Mouse (Mus musculus) layer of hippocampus, adult 11-12 months (tissue): Measurements from ENCODE around the gene Nfic.

ENCODE experiments used
- DNase-seq: peaks from one replicate; pipeline ENCODE4 v3.0.0; 2022; ENCODE audit warnings: low spot score

Gene Nfic

DNA sequence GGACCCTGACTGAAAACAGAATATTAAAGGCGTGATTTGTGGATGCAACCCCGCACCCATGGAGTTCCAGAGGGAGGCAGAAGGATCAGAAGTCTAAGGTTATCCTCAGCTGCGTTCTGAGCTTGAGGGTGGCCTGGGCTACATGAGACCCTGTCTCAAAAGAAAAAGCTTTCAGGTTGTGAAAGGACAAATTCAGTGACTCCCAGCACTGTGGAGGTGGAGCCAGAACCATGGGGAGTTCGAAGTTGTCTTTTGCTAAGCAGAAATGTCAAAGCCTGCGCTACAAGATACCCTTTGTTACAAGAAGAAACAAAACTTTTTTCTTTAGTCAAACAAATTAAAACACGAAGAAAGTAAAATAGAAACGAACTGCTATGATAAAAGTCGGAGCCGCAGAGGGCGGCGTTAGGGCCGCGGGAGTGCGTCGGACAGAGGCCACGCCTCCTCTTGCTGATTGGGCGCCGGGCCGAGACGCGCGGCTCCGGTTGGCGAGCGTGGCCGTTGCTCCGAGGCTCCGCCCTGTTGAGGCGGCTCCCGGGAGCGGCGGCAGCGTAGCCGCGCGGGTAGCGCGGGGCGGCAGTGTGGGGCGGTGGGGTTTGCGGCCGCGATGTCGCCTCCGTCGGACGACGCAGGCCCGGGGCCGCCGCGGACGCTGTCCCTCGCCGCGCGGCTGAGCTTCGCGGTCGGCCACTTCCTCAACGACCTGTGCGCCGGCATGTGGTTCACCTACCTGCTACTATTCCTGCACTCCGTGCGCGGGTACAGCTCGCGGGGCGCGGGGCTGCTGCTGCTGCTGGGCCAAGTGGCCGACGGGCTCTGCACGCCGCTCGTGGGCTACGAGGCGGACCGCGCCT, 98.2 kb downstream of the Nfic start, which contains the start of gene Mfsd12:
Gene Mfsd12 (plus strand): TSS at position 501 of the 854 bp plus-strand sequence.
- DNase-seq = peak; percentile 92

DNA sequence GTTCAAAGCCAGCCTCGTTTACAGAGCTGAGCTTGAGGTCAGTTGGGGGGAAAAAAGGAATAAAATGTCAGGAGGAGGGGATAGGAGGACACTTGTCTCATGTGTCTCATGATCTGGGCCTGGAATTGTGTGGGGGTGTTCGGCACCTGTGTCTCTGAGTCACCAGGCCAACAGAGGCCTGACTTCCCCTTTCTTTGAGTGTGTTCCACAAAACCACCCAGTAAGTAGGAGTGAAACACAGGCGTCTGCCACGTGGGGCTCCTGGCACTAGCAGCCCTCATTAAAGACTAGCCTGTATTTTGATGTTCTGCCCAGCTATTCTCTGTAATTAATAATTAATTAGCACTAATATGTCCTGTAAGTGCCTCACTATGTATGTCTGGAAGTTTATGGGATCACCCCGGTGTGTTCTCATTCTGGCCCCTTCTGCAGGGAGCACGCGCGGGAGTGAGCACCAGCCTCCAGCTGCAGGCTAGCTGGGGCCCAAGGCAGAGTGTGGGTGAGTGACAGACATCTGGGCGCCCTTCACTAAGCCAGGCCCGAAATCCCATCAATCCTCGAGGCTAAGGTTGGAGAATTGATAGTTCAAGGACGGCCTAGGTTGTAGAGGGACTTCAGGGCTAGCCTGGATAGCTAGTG, 99.0 kb downstream of the Nfic start:
- no peak for DNase-seq

DNA sequence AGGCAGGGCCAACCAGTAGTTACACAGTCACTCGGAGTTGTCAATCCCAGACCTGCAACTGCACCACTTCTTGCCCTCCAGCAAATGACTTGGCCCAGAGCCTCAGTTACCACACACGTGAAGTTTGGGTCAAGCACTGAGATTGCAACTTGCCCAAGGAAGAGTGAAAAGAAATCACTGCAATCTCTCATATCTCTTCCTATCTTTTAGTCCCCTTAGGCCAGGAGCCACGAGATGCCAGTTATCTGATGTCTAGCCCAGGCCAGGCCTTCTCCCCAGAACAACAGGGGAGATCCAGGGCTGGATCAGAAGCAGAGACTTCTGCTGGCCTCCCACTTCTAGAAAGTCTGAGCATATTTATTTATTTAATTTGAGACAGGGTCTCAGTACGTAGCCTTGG, 99.9 kb downstream of the Nfic start:
- no peak for DNase-seq

DNA sequence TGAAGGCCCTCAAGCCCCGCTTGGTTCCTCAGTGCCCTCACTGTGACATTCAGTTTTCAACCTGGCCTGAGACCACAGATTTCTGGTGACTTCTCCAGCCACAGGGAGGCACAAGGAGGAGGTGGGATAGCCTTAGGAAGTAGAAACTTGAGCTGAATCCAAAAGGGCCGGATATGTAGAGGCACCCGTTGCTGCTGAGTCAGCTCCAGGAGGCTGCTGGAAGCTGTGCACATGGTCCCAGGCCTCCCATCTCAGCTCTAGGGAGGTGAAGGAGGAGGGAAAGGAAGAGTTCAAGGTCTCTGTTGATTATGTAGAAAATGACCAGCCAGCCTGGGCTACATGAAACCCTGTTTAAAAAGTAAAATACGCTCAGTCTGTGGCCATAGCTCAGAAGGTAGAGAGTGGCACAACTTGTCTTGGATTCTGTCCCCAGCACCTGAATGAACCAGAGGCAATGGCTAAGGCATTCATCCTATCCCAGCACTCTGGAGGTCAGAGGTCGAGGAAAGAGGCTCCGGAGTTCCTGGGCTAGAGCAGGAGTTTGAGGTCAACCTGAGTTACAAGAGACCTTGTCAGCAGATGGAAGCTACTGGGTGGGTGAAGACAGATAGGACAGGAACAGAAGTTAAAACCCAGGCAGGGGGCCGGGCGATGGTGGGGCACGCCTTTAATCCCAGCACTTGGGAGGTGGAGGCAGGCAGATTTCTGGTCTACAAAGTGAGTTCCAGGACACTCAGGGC, 100.5 kb downstream of the Nfic start:
- no peak for DNase-seq

DNA sequence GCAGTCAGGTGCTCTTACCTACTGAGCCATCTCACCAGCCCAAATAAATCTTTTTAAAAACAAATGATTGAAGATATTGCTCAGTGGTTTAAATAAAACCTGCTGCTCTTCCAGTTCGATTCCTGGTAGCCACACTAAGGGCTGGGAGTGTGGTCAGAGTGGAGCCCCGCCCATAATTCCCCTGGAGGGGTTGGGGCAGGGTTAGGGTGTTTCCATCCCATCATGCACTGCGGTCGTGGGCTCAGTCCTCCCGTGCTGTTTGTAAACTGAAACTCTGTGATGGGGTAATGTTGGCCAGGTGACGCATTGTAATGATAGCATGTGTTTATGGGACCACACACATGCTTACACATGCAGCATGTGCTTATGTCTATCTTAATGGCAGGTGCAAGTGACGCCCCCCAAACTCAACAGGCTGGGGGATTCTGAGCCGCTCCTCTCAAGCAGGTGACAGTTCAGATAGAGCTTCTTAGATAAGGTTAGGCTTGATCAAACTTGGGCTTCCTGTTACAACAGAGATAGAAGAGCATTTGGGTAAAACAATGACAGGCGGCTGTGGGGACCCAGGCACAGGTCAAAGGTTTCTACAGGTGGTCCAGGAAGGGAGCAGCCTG, 103.7 kb downstream of the Nfic start:
- no peak for DNase-seq

DNA sequence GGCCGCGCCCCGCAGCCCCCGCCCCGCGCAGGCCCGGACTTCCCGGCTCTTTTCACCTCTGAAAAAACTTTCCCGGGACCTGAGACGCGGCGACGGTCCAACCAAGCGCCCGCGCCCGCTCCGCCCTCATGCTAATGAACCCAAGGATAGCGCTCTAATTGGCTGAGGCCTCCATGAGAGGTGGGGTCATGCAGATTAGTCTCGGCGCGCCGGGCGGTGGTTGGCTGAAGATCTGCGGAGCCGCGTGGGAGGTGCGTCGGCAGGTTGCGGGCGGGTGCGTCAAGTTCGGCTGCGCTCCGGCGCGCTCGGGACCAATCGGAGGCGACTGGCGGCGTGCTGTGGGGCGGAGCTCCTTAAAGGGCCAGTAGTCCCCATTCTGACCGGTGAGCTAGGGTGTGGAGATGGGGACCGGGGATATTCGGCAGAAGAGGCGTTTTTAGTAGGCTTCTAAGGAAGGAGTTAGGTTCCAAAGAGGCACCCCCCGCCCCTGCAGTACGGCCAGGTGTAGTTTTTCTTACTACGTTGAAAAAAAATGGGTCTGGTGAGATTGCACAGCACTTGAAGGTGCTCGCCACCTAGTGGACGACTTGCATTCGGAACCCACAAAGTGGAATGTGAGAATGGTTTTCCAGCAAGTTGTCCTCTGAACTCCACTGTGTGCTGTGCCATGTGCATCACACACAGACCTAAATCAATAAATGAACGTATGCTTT, 104.9 kb downstream of the Nfic start, which contains the start of gene Hmg20b:
Gene Hmg20b (minus strand): TSS at position 130 of the 713 bp plus-strand sequence.
- peak; percentile 100 for DNase-seq

DNA sequence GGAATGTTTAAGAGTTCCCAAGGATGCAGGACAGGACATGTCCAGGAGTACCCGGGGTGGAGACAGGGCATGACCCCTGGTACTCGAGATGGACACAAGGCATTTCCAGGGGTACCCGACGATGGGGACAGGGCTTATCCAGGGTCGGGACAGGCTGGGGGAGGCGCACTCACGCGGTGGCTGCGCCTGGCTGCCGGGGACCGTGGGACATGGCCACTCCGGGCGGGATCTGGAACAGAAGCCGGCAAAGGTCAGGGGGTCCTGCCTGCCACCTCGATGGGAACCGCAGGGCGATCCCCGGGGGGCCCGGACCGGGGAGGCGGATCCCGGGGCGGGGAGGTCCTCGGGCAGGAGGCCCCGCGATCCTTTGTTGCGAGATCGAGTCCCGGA, 105.5 kb downstream of the Nfic start:
- no peak for DNase-seq

GRCm38 (mm10) chr10:81349146-81349545, 106.3 kb downstream of the Nfic start:
- DNase-seq = no peak

- no peak for DNase-seq
Measured at GRCm38 (mm10) chr10:81346453-81347067, 108.9 kb downstream of the Nfic start.
